Mouse (Mus musculus) kidney, embryonic 14.5 days (tissue): Measurements from ENCODE around the gene Gng12. TPM values are rescaled to one million over a fixed set of nuclear protein-coding genes. Genes with fewer than 3 reads are reported as not detected.

ENCODE experiments used
- ATAC-seq: fragments of 200-750 bp; cut with Nextera tagmentation; 2 replicates; pipeline ENCODE4 v1.8.0; 2017; ENCODE audit warnings: moderate number of reproducible peaks, mild to moderate bottlenecking, moderate TSS enrichment, moderate library complexity; ENCODE audit not compliant: low FRiP score, low TSS enrichment
- H3K27ac ChIP-seq: fragments of 300-500 bp; sonication (generic); 2 replicates; pipeline ENCODE4 v1.5.1; 2014; ENCODE audit warnings: low read depth, mild to moderate bottlenecking, low read length, moderate library complexity, mixed read lengths
- H3K27me3 ChIP-seq: fragments of 300-500 bp; sonication (generic); 2 replicates; pipeline ENCODE4 v1.6.1; 2014; ENCODE audit warnings: mild to moderate bottlenecking, low read length; ENCODE audit not compliant: control insufficient read depth, insufficient read depth
- H3K36me3 ChIP-seq: fragments of 300-500 bp; sonication (generic); 2 replicates; pipeline ENCODE4 v1.6.1; 2014; ENCODE audit warnings: low read length, mixed read lengths; ENCODE audit not compliant: control insufficient read depth, insufficient read depth
- H3K4me1 ChIP-seq: fragments of 300-500 bp; sonication (generic); 2 replicates; pipeline ENCODE4 v1.6.1; 2014; ENCODE audit warnings: low read length, mixed read lengths; ENCODE audit not compliant: control insufficient read depth, insufficient read depth
- H3K4me2 ChIP-seq: fragments of 300-500 bp; sonication (generic); replicated peaks from 2 replicates; pipeline ENCODE4 v1.6.1; 2014; ENCODE audit warnings: low read depth, mild to moderate bottlenecking, low read length
- H3K4me3 ChIP-seq: fragments of 300-500 bp; sonication (generic); 2 replicates; pipeline ENCODE4 v1.5.1; 2014; ENCODE audit warnings: mild to moderate bottlenecking, low read length
- H3K9ac ChIP-seq: fragments of 300-500 bp; sonication (generic); 2 replicates; pipeline ENCODE4 v1.6.1; 2014; ENCODE audit warnings: low read depth, mild to moderate bottlenecking, low read length, moderate library complexity
- H3K9me3 ChIP-seq: fragments of 300-500 bp; sonication (generic); 2 replicates; pipeline ENCODE4 v1.6.1; 2016; ENCODE audit warnings: low read length; ENCODE audit not compliant: control insufficient read depth
- WGBS: fragments of 180-500 bp; shearing (Covaris S2); extraction: QIAGEN DNeasy Blood & Tissue Kit; methylation state at CpG from one replicate; pipeline ENCODE4 v1.1.7; 2014; 5-methylcytosine and 5-hydroxymethylcytosine counted together
- polyA plus RNA-seq: library from polyadenylated mRNA; unstranded; fragments of >200 nt; fragmentation: Nextera tagmentation; extraction: Ambion mirVana; gene quantifications from 2 replicates; pipeline ENCODE4 v1.2.1, GENCODE M21; 2014

Gene Gng12
- polyA plus RNA-seq, 1 experiment from 2014 or later: 108 TPM

GRCm38 (mm10) chr6:66944190-66945003 lies 48.2 kb downstream of the Gng12 start:
- Histone ChIP-seq H3K4me1 (peaks cover 7% of the 10 kb centered on the region; the same call in 1 of the 2 replicates), H3K4me2 (no peak overlapping the region), H3K4me3 (no peak overlapping the region), H3K27me3 (no peaks in the 10 kb centered on the region), H3K9ac (no peak overlapping the region), H3K27ac (no peak overlapping the region), H3K36me3 (no peaks in the 10 kb centered on the region), H3K9me3 (no peaks in the 10 kb centered on the region)
- ATAC-seq: no peak
- 84% methylated on average over 12 of the region's 12 CpGs for WGBS

DNA sequence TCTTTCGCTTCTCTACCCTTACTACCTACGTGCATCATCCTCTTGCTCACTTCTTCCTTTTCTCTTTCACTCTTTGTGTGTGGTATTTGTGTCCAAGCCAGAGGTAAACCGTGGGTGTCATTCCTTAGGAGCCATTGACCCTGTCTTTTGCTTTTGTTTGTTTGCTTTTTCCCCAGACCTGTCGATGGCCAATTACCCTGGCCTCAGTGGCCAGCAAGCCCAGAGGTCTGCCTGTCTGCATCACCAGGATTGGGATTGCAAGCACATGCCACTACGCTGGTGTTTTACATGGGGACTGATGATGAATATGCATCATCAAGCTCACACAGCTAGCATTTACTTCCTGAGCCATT lies 48.8 kb downstream of the Gng12 start:
- H3K4me3 ChIP-seq: no peak overlapping the region
- WGBS: 59% methylated on average over 5 of the region's 5 CpGs
- no peaks in the 10 kb centered on the region for H3K27me3 ChIP-seq
- peaks cover 7% of the 10 kb centered on the region; the same call in 1 of the 2 replicates for H3K4me1 ChIP-seq
- no peaks in the 10 kb centered on the region for H3K9me3 ChIP-seq
- H3K36me3 ChIP-seq: no peaks in the 10 kb centered on the region
- no peak for ATAC-seq
- no peak overlapping the region for H3K27ac ChIP-seq
- H3K9ac ChIP-seq: no peak overlapping the region
- no peak overlapping the region for H3K4me2 ChIP-seq

DNA sequence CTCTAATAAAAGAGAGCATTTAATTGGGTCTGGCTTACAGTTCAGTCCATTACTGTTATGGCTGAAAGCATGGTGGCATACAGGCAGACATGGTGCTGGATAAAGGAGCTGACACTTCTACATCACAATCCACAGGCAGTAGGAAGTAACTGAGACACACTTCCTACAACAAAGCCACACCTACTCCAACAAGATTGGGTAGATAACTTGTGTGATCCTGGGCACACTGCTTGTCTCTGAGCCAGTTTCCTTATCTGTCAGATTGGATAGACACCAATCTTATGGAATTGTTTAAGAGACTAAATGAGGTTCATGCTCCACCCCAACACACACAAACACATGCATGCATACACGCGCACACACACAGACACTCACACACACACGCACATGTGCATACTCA lies 51.9 kb downstream of the Gng12 start:
- no peaks in the 10 kb centered on the region; the same call in 1 of the 2 replicates for H3K4me1 ChIP-seq
- H3K27ac ChIP-seq: no peak overlapping the region
- no peak overlapping the region for H3K4me3 ChIP-seq
- H3K36me3 ChIP-seq: no peaks in the 10 kb centered on the region
- H3K9ac ChIP-seq: no peak overlapping the region
- H3K9me3 ChIP-seq: no peaks in the 10 kb centered on the region
- H3K27me3 ChIP-seq: no peaks in the 10 kb centered on the region
- H3K4me2 ChIP-seq: no peak overlapping the region
- WGBS: 96% methylated on average over 3 of the region's 3 CpGs
- ATAC-seq: no peak

DNA sequence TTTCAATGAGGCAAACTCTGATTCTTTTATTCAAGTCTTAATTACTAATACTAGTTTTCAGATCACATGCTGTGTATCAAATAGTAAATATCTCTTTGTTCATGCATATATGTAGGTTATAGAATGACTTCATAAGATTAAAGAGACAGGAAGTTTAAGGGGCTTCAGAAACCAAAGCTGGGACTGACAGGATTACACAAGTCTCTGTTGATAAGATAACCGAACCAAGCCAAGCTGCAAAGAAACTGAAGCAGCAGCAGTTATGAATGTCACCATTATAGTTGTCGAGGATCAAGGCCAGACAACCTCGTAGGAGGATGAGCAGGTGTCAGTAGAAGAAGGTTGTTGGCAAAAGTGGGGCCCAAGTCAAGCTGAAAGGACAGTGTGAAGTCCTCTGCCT lies 52.7 kb downstream of the Gng12 start:
- no peak overlapping the region for H3K9ac ChIP-seq
- no peak overlapping the region for H3K4me3 ChIP-seq
- H3K36me3 ChIP-seq: no peaks in the 10 kb centered on the region
- no peak overlapping the region for H3K4me2 ChIP-seq
- H3K27ac ChIP-seq: no peak overlapping the region
- no peaks in the 10 kb centered on the region for H3K9me3 ChIP-seq
- 82% methylated on average over 3 of the region's 3 CpGs for WGBS
- no peaks in the 10 kb centered on the region; the same call in 1 of the 2 replicates for H3K4me1 ChIP-seq
- ATAC-seq: no peak
- no peaks in the 10 kb centered on the region for H3K27me3 ChIP-seq

GRCm38 (mm10) chr6:66951726-66952418 lies 55.7 kb downstream of the Gng12 start:
- WGBS: 83% methylated on average over 5 of the region's 5 CpGs
- no peak for ATAC-seq
- Histone ChIP-seq H3K27me3 (no peaks in the 10 kb centered on the region), H3K4me3 (no peak overlapping the region), H3K9me3 (no peaks in the 10 kb centered on the region), H3K36me3 (no peaks in the 10 kb centered on the region), H3K4me2 (no peak overlapping the region), H3K27ac (no peak overlapping the region), H3K4me1 (no peaks in the 10 kb centered on the region), H3K9ac (no peak overlapping the region)

GRCm38 (mm10) chr6:66953951-66954519 lies 57.8 kb downstream of the Gng12 start:
- H3K36me3 ChIP-seq: no peaks in the 10 kb centered on the region
- no peaks in the 10 kb centered on the region for H3K27me3 ChIP-seq
- H3K4me3 ChIP-seq: no peak overlapping the region
- H3K27ac ChIP-seq: 0 out of 2 replicates have a peak overlapping the region, but pooled peaks have one; percentile 30
- 75% methylated on average over 11 of the region's 11 CpGs for WGBS
- no peak overlapping the region for H3K9ac ChIP-seq
- H3K4me1 ChIP-seq: no peaks in the 10 kb centered on the region
- no peak overlapping the region for H3K4me2 ChIP-seq
- H3K9me3 ChIP-seq: no peaks in the 10 kb centered on the region
- ATAC-seq: peak; percentile 66; the same call in 1 of the 2 replicates

DNA sequence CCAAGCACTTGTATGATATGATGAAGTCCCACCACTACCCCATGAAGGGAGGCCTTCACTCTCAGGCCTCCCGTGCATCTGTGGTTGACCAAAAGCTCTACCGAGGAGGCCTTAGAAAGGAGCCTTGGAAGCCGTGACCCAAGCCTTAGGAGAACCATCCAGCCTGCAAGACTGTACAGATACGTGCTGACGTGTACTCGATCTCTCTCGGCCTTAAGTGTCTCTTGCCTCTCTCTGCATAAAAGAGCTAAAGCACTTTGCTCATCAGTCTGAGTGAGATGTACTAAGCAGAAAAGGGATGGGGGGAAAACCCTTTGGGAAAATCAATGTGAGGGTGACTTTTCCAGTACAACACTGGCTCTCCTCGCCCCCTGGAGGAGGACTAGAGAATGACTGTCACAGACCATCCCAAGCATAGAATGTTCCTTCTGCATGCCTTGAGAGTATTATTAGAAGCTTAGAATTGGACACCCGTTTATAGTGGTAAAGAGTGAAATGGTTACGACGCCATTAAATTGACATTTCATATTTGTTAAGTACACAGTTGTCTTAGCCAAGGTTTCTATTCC lies 59.0 kb downstream of the Gng12 start:
- H3K27me3 ChIP-seq: no peaks in the 10 kb centered on the region
- WGBS: 87% methylated on average over 11 of the region's 11 CpGs
- no peak overlapping the region for H3K4me3 ChIP-seq
- H3K4me2 ChIP-seq: no peak overlapping the region
- H3K27ac ChIP-seq: no peak overlapping the region
- H3K9me3 ChIP-seq: no peaks in the 10 kb centered on the region
- H3K9ac ChIP-seq: no peak overlapping the region
- H3K4me1 ChIP-seq: no peaks in the 10 kb centered on the region
- H3K36me3 ChIP-seq: no peaks in the 10 kb centered on the region
- ATAC-seq: no peak

GRCm38 (mm10) chr6:66958466-66959235 lies 62.5 kb downstream of the Gng12 start:
- 94% methylated on average over 5 of the region's 5 CpGs for WGBS
- Histone ChIP-seq H3K9me3 (no peaks in the 10 kb centered on the region), H3K27ac (no peak overlapping the region), H3K4me2 (no peak overlapping the region), H3K36me3 (no peaks in the 10 kb centered on the region), H3K27me3 (no peaks in the 10 kb centered on the region), H3K9ac (no peak overlapping the region), H3K4me3 (no peak overlapping the region), H3K4me1 (no peaks in the 10 kb centered on the region)
- ATAC-seq: no peak
